Mouse (Mus musculus): ENCODE data around the gene Agtpbp1.
"Not testable (repeated sequence)": the region's sequence is repeated elsewhere in the genome, so short reads cannot be mapped to it uniquely, and the experiment has no call there.

Gene Agtpbp1

DNA sequence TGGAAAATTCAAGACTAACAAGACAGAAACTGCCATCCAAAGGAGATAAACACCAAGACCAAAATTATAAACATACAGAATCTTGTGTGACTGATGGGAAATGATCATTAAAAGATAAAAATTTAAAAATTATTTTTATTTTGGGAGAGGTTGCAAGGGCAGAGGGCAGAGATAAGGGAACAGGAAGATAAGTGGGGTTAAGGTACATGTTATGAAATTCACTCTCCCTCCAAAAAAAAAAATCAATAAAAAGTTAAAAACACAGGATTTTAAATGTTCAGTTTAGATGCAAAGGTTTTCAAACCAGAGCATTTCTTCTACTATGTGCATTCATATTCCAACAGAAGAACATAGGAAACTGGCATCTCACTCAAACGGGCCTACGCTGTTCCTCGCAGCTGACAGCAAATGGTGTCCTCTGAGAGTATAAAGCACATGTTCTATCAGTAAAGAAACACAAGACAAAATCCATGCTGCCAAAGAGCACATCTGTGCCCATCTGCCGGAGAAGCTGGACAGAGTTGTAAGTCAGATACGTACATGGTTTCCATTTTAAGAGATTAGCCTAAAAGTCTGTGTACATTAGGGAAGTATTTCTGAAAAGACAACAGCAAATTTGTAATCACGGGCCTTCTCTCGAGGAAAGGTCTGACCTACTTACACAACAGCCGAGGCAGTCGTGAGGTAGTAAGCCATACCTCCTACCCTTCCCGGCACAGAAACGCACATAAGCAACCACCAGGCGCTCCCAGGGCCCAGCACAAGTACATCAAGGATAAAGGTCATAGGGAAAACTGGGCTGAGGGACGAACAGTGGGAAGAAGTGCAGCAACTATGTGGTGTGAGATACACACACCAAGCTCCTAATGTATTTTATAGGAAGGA lies 104.2 kb downstream of the Agtpbp1 start:
- DNase-seq (ENCODE audit: low spot score), result no peak

DNA sequence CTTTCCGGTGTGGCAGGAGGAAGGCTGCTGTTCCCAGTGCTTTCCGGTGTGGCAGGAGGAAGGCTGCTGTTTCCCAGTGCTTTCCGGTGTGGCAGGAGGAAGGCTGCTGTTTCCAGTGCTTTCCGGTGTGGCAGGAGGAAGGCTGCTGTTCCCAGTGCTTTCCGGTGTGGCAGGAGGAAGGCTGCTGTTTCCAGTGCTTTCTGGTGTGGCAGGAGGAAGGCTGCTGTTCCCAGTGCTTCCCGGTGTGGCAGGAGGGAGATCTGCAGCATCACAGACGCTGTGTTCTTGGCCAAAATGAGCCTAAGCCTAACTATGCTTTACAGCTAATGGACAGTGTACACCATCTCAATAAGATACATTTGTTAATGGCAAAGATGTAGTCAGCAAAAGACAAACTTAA lies 107.1 kb downstream of the Agtpbp1 start:
- DNase-seq (ENCODE audit: low spot score), result not testable (repeated sequence)

DNA sequence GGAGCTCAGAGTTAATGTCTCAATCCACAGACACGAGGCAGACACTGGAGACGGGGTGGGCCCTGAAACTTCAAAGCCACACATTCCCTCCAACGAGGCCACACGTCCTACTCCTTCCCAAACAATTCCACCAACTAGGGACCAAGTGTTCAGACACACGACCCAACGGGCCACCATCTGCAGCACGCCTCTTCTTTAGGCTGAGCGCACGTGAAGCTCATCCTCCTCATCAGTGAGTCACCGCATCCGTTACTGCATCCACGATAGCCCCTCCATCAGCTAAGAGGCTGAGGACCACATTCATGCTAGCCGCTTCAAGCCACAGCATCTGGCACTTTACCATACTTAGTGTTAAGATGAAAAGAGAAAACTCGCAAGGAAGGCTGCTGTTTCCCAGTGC lies 107.6 kb downstream of the Agtpbp1 start:
- DNase-seq (ENCODE audit: low spot score), result no peak

DNA sequence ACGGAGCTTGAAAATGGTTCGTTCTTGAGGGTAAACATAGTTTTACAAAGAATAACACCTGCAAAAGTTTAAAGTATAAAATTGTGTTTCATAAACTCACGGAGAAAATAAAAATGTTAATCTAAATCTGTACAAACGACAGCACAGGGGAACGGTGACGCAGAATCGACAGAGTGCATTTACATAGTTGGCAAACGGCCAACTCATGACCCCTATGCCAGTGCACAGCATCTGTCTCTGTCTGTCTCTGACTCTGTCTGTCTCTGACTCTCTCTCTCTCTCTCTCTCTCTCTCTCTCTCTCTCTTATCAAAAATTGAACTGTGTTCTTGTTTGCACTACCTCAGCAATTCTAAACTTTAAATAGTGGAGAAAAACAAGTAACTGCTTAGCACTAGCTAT lies 110.1 kb downstream of the Agtpbp1 start:
- no peak for DNase-seq (ENCODE audit: low spot score)

DNA sequence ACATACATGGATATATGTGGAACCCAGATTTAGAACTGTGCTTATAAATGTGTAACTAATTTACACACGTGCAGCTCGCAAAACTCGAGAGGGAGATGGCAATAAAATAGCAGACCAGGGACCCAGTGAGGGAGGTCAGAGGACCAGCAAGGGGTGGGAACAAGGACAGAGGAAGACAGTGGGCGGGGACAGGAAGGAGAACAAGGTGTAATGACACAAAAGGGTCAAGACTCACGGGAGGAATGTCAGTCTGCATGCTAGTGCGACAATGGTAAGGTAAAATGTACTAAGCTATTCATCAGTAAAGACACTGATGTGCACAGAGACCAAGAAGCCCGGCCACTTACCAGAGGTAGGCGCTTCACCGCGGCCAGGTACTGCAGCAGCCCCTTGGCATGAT lies 111.7 kb downstream of the Agtpbp1 start:
- no peak for DNase-seq (ENCODE audit: low spot score)

DNA sequence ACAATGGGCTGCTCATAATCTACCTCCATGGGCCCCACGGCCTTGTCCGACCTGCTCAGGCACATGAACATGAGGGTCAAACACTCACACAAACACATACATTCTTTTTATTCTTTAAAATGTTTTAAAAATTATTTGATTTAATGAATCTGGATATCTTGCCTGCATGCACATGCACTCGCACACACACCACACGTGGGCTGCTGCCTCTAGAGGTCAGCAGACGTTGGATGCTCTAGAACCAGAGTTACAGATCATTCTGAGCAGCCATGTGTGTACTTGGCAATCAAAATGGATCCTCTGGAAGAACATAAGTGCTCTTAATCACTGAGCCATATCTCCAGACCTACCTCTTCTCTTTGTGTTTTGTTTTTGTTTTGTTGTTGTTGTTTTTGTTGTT lies 112.8 kb downstream of the Agtpbp1 start:
- DNase-seq (ENCODE audit: low spot score), result no peak

DNA sequence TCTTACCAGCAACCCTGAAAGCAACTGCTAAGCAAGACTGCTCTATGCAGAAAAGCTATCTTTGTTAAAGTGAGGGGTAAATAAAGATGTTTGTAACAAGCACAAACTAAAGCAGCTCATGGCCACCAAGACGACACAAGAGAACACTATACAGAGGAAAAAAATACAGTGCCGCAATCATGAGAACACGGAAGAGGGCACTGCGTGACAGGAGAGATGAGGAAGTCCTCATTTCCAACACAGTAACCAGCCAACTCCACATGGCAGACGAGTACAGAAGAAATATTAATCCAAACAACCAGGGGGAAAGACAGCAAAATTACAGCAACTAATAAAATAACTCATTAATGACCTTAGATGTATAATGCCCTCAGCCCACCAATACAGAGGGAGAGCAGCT lies 115.3 kb downstream of the Agtpbp1 start:
- no peak for DNase-seq (ENCODE audit: low spot score)

DNA sequence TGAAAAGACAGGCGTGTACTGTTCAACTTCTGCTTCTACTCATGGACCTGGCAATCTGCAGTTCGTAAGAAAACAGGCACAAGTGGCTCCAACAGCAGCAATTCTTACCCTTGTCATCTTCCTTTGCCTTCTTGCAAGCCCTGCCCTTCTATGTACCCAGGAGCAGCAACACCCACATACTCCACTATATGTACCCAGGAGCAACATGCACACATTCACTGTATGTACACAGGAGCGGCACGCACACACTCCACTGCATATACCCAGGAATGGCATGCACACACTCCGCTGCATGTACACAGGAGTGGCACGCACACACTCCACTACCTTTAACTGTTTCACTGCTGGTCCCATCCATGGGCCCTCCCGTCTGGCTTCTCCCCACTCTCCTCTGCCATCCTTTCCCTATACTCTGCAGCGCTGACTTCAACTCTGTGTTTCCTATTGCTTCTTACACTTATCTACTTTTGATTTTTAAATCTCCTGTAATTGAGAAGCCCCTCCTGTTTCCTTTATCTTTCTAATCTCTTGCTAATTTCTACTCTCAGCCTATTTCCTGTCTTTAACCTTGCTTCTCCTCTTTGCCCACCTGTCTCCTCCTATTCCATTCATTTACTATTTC lies 116.7 kb downstream of the Agtpbp1 start:
- DNase-seq (ENCODE audit: low spot score), result no peak

DNA sequence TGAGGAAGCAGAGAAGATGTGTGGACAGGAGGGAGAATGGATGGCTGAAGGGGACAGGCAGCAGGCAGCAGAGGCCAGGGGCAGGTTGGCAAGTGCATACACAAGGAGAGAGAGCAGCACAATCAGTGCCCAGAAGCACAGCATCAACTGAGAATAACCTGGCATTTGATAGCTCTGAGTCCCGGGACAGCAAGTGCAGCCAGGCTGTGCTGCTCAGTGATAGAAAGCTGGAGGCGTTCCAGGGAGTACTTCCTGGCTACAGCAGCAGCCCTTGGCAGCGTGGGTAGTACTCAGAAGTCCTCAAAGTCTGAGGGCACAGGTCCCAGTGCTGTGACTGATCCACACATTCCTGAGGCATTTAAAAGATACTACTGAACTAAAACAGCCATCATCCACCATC lies 117.4 kb downstream of the Agtpbp1 start:
- no peak for DNase-seq (ENCODE audit: low spot score)

DNA sequence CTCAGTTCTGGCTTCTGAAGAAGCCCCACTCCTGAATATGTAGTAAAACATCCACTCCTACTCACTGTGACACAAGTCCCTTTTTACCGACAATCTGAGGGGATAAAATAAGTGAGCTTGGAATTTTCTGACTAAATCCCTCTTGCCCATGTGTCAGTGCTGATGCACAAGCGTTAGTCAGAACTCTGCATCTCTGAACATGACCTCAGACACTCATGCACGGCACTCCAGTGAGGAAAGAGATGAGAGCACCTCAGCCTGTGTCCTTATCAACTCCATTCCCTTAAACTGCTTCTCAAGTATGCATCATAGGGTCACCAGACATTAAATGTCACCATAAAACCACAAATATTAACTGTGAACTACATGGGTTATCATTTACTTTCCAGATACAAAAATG lies 124.1 kb downstream of the Agtpbp1 start:
- DNase-seq (ENCODE audit: low spot score), result no peak

DNA sequence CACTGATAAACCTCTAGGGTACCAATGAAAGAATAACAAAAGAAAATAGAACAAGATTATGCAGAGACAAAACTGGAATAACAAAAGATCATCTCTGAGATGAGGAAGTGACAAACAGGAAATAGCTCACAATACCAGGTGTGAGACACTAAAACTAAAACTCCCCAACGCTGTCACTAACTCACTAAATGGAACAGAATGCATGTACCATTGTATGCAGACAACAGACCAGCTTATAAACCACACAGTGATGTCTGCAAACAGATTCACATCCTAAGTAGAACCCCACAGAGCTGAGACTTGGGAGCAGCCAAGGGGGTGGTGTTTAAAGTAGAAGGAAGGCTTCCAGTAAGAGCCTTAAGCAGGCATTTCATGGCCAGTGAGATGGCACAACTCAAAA lies 128.8 kb downstream of the Agtpbp1 start:
- no peak for DNase-seq (ENCODE audit: low spot score)

DNA sequence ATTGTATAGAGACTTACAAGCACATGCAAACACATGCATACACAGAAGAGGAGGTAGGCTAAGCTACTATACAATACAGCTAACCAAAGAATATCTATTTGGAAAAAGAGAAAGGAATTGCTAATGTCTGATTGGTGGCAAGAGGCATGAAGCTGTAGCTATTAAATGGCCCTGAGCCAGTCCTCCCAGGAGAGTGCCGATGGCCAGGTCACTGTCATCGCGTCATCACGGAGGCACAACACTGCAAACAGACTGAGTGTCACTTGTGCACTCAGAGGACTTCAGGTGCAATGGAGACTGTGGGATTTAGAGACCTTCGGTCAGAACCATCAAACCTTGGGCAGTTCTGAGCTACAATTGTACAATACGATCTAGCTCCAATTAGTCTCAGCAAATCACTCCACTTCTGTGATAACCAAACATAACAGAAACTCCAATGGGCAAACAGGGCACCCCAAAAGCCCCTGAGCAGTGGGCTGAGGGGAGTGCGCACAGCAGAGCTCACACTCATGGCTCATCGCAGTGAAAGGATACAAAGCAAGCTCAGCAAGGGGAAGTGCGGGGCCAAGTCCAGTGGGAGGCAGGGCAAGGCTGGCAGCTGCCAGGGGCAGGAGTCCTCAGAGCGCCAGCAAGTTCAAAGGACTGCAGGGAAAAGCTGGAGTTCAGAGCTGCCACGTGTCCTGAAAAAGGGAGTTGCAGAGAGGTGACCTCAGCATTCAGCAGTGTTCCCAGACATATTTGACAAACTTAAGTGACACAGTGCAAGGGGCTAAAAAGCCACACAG lies 130.8 kb downstream of the Agtpbp1 start:
- no peak for DNase-seq (ENCODE audit: low spot score)

DNA sequence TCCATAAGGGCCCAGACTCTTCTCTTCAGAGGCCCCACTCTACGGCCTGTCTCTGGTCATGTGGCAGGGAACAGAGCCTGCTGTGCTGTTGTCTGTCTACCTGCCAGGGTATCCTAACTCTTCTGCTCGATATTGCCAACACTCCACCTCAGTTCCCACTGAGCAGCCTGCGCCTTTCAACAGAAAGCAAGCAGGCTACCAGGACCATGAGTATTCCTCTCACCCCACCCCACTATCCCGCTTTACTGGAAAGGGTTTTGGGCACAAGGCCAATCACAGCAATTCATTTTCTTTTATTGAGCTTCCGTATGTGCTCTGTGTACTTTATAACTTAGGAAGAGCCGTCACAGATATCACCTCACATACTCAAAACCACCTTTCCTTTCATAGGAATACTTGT lies 131.4 kb downstream of the Agtpbp1 start:
- no peak for DNase-seq (ENCODE audit: low spot score)

DNA sequence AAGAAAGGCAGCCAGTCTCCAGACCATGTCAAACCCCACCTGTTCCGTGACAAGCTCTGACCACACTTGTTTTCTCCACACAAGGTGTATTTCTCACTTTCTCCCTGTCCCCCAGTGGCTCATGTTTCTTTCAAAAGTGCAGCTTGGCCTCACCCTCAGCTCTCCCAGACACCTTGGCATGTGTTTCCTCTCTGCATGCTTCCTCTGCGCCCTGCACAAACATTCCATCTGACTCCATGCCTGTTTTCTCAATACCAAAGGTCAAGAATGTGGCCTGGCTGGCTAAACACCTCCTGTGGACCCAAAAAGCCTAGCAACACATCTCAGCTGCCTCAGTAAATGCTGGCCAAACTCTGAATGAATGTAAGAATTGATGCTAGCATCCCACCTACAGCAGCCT lies 132.0 kb downstream of the Agtpbp1 start:
- DNase-seq (ENCODE audit: low spot score), result no peak

DNA sequence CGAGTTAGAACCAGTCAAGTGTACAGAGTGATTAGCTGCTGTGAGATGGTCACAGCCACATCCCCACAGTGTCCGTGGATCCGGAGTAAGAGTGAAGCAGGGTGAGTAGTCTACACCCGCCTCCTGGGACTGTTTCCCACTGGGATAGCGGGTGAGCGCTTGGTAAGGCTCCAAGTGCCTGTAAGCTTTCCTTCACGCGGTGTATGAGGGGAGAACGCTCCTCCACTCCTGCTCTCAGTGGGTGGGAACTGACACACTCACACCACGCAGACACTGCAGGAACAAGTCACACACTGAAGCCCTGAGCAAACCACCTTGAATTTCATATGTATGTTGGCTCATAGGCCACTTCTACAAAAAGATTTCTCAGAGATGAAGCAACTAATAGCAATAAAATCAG lies 134.2 kb downstream of the Agtpbp1 start:
- DNase-seq (ENCODE audit: low spot score), result no peak

DNA sequence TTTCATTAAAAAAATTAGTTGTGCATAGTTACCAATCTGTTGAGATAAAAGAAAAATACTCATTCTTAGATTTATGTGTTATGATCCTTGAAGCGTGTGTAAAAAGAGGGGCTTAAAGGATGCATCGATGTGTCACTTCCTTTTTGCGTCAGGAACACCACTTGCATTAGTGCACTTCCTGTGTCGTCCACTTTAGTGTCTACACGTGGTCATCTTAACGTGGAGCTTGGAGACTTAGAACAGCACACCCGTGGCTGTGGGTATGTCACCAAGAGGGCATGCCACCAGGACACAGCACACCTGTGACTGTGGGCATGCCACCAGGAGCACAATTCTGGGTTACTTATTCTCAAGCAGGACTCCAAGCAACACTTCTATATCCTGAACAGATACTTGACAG lies 137.9 kb downstream of the Agtpbp1 start:
- no peak for DNase-seq (ENCODE audit: low spot score)

DNA sequence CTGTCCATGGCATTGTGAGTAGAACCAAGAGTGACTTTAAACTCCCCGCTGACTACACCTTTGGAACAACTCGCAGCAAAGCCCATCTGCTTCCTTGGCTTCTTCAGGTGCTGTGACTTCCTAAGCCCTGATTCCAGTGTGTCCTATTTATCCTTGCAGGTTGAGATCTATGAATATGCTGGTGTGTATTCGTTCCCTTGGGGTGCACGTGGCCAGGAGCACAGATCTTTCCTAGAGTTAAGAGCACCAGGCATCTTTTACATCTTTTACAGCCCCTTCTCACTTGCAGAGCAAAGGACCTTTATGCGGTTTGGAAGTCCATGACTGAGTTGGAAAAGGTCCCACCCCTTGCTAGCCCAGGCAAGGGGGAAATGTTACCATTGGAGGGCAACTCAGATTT lies 139.8 kb downstream of the Agtpbp1 start:
- DNase-seq (ENCODE audit: low spot score), result no peak

DNA sequence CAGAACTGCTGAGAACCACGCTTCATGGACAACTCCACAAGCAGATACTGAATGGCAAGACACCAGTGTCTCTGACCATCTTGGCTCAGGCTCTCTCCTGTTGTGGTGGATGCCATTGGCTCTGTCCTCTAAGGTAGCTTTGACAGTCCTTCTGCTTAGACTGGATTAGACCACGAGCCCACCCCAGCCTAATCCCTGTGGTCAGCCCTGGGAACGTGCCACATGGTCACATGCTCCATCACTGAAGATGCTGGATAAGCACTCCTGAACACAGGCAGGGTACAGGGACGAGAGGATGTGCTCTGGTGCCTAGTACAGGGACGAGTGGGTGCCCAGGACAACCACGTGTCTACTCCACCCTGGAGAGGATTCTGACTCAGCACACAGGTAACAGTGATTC lies 140.7 kb downstream of the Agtpbp1 start:
- DNase-seq (ENCODE audit: low spot score), result no peak

DNA sequence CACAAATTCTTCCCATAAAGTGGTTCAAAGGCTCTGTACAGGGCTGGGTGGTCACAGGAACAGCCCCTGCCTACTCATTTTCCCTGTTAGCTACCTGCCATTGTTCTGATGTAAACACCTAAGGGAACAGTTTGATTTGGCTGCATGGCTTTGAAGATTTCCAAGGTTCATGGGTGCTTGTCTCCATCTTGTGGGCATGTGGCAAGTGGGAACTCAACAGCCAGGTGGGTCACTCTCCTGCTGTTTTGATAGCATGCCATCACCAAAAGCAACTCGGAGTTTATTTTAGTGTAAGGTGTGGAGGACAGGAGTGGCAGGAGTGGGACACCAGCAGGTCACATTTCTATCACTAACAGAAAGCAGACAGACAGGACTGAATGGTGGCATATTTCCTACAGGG lies 145.3 kb downstream of the Agtpbp1 start:
- DNase-seq (ENCODE audit: low spot score), result no peak

DNA sequence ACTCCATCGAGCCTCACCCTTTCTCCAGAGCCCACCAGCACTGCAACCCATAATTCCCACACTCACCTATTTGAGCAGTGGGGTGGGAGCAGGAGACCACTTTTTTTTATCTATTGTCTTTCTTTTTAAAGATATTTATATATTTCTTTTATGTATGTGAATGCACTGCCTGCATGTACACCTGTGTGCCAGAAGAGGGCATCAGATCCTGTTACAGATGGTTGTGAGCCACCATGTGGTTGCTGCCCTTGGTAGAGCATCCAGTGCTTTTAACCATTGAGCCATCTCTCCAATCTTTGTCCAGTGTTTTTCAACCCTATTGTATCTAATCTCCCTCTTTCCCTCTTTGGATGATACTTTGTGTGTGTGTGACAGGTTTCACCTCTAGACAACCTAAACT lies 150.5 kb downstream of the Agtpbp1 start:
- DNase-seq (ENCODE audit: low spot score), result no peak

DNA sequence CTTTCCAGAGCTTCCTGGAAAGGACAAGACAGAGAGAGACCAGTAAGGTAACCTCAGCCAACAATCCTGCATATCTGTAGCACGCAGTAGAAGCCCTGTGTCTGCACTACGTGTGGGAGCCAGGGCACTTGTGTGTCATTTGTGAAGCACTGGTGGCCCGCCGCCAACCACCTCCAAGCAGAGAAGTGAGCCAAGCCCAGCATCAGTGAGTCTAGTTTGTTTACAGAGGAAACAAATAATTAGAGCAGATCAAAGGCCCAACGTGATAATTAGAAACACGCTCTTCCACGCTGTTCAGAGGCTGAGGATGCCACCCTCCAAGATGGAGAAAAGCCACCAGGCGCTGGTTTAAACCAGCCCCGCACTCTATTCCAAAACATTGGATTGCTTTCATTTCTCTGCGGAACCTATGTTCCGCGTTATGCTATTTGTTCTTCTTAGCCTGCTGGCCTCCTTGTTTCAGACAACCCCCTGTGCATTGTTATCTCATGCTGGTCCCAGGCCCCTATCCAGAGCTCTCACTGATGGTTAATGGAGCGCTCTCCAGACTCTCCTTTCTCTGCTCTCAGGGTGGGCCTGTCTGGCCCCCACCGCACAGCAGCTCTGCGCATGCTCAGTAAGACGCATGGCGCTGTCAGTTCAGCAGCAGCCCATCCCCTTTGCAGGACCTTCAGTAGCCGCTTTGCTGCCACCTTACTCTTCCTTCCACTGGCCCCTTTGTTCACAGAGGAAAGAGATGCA lies 153.7 kb downstream of the Agtpbp1 start:
- DNase-seq (ENCODE audit: low spot score), result no peak

DNA sequence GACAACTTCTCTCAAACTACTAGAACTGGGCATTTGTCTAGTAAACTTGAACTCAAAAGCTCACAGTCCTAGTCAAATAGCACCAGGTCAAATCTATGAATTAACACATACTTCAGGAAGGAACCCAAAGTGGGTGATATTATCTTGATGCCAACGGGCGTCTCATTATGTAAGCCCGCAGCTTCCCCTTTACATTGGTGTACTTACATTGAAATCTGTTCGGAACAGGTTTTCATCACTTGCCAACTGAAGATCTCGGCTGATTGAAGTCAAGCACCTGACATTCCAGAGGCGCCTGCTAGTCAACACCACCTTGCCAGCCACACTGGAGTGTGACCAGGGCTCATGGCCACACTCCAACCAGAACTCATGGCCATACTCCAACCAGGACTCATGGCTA lies 155.7 kb downstream of the Agtpbp1 start:
- no peak for DNase-seq (ENCODE audit: low spot score)

Data from layer of hippocampus, adult 9-10 months (tissue).